Mouse (Mus musculus): ENCODE measurements around the gene Slc5a2.
A peak's percentile ranks its signal among the peaks of the same experiment; 100 is the strongest.

Gene Slc5a2

GRCm38 (mm10) chr7:128251946-128252345 lies 13.5 kb upstream of the Slc5a2 start:
- no peak for DNase-seq (ENCODE audit: low read depth)

DNA sequence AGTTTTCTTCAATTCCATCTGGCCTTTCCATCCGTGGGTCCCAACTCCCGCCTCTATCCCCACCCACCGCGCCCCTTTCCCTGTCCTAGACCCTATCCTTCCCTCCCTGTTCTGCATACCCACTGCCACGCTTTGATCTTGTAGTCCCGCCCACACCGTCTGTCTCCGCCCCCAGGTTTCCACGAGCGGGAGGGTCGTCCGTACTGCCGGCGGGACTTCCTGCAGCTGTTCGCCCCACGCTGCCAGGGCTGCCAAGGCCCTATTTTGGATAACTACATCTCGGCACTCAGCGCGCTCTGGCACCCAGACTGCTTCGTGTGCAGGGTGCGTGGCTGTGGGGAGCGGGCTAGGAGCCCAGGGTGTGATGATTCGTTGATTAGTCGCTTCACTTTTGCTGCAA lies 12.8 kb upstream of the Slc5a2 start:
- no peak for DNase-seq (ENCODE audit: low read depth)

DNA sequence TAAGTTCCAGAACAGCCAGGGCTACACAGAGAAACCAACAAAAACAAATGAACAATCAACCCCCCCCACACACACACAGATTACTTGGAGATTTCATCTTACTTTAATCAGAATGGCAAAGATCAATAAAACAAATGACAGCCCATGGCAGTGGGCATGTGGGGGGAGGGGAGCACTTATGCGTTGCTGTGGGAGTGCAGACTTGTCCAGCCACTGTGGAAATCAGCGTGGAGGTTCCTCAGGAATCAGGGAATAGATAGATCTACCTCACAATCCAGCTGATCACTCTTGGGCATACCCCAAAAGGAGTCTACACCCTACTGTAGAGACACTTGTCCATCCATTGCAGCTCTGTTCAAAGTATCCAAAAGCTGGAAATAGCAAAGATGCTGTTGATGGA lies 10.5 kb upstream of the Slc5a2 start:
- no peak for DNase-seq (ENCODE audit: low read depth)

- no peak for DNase-seq (ENCODE audit: low read depth)
Observed at GRCm38 (mm10) chr7:128255757-128256156, 9.7 kb upstream of the Slc5a2 start.

GRCm38 (mm10) chr7:128256783-128257334 lies 8.6 kb upstream of the Slc5a2 start:
- DNase-seq (ENCODE audit: low read depth): no peak

DNA sequence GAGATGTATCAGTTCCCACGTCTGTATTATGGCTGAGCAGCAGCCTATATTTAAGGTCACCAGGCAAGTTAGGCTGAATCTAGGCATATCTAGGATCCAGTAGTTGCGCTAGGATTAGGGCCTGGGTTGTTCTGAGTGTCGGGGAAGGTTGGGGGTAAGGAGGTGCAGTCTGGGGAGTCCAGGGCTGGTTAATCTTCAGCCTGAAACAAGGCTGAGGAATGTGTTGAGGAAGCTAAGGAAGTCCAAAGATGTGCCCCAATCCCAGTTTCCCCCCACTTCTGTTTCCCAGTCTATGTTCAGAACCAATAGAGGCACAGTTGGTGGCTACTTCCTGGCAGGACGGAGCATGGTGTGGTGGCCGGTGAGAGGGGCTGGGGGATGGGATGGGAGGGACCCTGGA lies 599 bp downstream of the Slc5a2 start:
- no peak for DNase-seq (ENCODE audit: low read depth)

DNA sequence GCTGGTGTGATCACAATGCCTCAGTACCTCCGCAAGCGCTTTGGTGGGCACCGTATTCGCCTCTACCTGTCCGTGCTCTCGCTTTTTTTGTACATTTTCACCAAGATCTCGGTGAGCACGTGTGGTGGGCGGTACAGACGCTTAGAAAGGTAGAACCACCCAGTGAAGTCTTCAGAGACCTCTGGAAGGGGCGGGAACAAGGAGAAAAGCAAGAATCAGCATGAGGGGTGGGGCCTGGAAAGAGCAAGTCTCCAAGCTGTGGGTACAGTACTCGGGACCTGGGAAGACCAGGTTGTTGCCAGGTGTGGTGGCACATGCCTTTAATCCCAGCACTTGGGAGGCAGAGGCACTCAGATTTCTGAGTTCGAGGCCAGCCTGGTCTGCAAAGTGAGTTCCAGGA lies 1.9 kb downstream of the Slc5a2 start:
- DNase-seq (ENCODE audit: low read depth): no peak

- DNase-seq (ENCODE audit: low read depth): no peak
Observed at GRCm38 (mm10) chr7:128267813-128268212, 2.4 kb downstream of the Slc5a2 start.

DNA sequence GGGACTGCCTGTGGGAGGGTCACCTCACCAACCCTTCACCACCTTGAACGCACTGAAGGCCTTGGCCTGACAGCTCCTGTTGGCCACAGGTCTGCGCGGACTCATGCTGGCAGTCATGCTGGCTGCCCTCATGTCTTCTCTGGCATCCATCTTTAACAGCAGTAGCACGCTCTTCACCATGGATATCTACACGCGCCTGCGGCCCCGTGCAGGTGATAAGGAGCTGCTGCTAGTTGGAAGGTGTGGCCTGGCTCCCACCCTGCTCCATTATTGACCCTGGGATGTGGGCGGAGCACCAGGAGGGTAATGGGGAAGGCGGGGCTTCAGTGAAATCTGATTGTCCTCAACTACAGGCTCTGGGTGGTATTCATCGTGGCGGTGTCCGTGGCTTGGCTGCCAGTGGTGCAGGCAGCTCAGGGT lies 5.0 kb downstream of the Slc5a2 start:
- DNase-seq (ENCODE audit: low read depth): peak; percentile 75

DNA sequence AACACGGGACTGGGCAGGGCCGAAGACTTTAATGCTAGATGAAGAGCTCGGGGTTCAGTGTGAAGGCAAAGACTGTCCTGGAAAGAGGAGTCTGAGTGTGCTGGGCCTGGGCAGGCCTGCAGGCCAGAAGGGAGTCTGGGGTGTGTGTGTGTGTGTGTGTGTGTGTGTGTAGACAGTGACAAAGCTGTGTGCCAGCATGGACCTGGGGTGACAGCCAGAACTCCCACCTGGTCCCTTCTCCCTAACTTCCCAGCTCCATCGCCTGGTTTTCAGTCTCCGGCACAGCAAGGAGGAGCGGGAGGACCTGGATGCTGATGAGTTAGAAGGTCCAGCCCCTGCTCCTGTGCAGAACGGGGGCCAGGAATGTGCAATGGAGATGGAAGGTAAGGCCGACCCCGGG lies 6.0 kb downstream of the Slc5a2 start:
- DNase-seq (ENCODE audit: low read depth): no peak

GRCm38 (mm10) chr7:128276051-128276450 lies 10.6 kb downstream of the Slc5a2 start:
- no peak for DNase-seq (ENCODE audit: low read depth)

DNA sequence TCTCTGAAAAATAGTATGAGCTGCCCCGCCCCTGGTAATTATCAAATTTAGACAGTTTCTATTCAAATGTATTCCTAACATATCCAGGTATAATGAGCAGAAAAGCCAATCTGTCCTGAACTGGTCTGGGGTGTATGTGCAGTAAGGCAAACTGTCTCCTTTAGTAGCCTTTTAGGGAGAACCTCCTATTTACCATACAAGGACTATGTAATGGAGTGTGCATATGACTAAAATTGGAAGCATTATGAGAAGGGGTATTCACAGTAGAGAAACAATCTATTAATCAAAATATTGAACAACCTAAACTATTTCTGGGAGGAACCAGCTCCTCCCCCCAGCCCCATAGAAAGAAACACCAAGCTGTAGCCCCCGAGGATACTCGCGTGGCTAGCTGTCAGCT lies 14.3 kb downstream of the Slc5a2 start:
- no peak for DNase-seq (ENCODE audit: low read depth)

DNA sequence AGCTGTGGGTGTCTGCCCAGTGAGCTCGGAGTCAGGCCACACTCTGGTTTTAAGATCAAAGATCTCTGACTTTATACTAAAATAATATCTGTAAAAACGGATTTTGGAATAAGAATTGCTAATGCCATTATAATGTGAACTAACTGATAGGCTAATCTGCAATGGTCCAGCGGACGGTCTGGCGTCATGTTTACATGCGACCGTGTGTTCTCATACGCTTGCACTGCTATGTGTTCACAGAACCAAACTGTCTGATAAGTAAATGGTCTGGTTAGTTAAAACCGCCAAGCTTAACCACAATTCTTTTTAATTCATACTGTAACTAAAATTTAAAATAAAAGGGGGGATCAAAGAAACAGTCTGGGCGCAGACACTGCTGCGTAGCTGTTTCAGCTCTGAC lies 16.3 kb downstream of the Slc5a2 start:
- DNase-seq (ENCODE audit: low read depth): no peak

DNA sequence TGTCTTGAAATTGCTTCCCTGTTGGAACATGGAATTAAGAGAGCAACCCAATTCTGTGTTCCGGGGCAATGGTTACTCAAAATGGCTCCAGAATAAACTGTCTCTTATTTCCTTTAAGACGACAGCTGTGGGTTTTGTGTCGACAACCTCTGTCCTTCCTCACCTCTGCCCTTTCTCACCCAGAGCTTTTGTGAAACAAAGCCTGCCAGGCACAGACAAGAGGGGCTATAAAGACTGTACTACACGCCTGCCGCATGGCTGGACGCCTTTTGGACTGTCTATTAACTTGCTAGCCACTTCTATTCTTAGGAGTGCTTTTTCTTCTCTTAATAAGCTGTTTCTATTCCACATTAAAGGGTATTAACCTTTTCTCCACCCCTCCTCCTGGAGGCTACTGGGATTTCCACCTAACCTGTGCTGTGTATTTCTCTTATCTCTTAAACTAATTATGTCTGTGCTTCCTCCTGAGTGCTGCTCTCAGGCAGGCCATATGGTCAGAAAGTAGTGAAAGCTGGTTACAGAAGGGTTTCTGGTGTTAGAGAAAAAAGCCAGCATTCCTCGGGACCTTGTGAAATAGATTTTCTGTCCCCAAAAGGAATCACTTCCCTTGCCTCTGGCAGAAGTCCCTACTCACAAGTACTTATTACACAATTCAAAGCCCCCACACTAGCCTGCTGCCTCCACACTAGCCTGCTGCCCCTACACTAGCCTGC lies 17.2 kb downstream of the Slc5a2 start:
- no peak for DNase-seq (ENCODE audit: low read depth)

GRCm38 (mm10) chr7:128284047-128284446 lies 18.6 kb downstream of the Slc5a2 start:
- DNase-seq (ENCODE audit: low read depth): no peak

- DNase-seq (ENCODE audit: low read depth): no peak
Observed at GRCm38 (mm10) chr7:128285060-128285459, 19.6 kb downstream of the Slc5a2 start.

DNA sequence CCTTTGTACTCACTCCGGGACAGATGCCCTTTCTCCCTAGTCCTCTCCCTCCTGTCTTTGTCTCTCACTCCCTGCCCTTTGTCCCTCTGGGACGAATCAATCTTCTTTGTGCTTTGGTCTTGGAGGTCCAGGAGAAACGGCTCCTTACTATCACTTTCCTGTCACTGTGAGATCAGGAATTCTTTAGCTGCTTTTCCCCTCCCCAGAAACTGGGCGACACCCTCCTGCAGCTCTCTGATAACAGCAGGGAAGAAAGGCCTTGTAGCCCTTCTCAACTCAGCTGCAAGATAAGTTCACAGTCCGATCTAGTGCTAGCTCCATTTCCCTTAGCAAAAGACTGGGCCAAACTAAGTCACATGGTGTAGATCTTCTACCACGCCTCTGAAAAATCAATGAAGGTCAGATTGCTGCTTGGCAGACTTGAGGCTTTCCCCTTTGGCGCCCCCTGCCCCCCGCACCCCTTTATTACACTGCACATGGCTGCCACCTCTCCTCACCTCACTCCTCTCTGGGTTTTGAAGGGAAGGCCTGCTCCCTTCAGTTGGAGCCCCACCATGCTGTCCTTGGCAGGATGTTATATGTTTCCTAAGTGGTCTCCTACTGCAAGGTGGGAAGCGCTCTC lies 23.6 kb downstream of the Slc5a2 start:
- peak; percentile 75 for DNase-seq (ENCODE audit: low read depth)

- DNase-seq (ENCODE audit: low read depth): no peak
Observed at GRCm38 (mm10) chr7:128294785-128295184, 29.3 kb downstream of the Slc5a2 start.

DNA sequence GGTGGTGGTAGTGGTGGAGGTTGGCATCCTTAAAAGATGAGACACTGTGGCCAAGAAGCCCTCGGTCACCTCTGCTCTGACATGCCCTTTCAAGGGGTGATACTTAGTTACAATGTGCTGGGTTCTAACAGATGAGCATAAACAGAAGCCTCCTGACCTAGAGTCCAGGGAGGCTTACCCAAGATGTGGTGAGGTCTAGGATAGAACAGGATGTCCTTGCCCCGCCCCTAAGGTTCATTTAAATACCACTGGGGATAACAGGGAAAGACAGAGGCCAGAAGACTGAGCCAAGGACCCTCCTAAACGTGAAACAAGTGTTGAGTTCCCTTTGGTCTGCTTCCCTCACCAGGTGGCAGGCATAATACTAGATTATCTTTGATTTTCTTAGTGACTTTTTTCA lies 31.1 kb downstream of the Slc5a2 start:
- DNase-seq (ENCODE audit: low read depth): no peak

DNA sequence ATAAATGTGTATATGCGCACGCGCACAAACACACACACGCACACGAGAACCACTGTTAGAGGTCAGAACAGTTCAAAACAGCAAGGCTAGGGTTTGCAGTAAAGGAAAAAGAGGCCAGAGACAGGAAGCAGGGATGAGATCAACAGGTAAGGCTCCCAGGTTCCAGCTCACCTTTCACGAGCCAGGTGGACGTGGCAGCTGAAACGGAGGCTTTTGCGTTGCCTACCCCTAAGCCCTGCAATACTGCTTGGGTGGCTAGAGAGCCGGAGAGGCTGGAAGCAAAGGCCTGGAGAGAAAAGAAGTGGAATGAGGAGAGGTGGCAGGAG lies 31.8 kb downstream of the Slc5a2 start:
- DNase-seq (ENCODE audit: low read depth): no peak

GRCm38 (mm10) chr7:128297617-128298480 lies 32.4 kb downstream of the Slc5a2 start, which contains the start of gene BC017158:
BC017158 (minus strand) TSS chr7:128298170.
- DNase-seq (ENCODE audit: low read depth): peak; percentile 75

- DNase-seq (ENCODE audit: low read depth): no peak
Observed at GRCm38 (mm10) chr7:128298481-128299342, 33.3 kb downstream of the Slc5a2 start.

Measured in c-Kit-positive CD71-positive TER-119-negative erythroid progenitor cells, embryonic 14.5 days (primary cell).